Mouse (Mus musculus) thymus, adult 2 months (tissue): ENCODE data around the gene Adgrv1. TPM values are rescaled to one million over a fixed set of nuclear protein-coding genes. Genes with fewer than 3 reads are reported as not detected.

Experiments
- DNase-seq: peaks from one replicate; pipeline ENCODE4 v3.0.0; 2021
- H3K27ac ChIP-seq: fragments of 200-500 bp; 2 replicates; pipeline ENCODE4 v1.5.1; 2012; ENCODE audit warnings: low read length, control low read depth; ENCODE audit not compliant: control insufficient read depth, insufficient read depth
- H3K27me3 ChIP-seq: fragments of 200-500 bp; 2 replicates; pipeline ENCODE4 v1.6.1; 2012; ENCODE audit warnings: mild to moderate bottlenecking, low read length, moderate library complexity, mixed read lengths; ENCODE audit not compliant: control insufficient read depth, insufficient read depth
- H3K36me3 ChIP-seq: fragments of 200-500 bp; 2 replicates; pipeline ENCODE4 v1.6.1; 2012; ENCODE audit warnings: mild to moderate bottlenecking, low read length, moderate library complexity; ENCODE audit not compliant: control insufficient read depth, insufficient read depth
- H3K4me1 ChIP-seq: fragments of 200-500 bp; replicated peaks from 2 replicates; pipeline ENCODE4 v1.6.1; 2012; ENCODE audit warnings: low read length; ENCODE audit not compliant: control insufficient read depth, insufficient read depth
- H3K4me3 ChIP-seq: fragments of 200-500 bp; 2 replicates; pipeline ENCODE4 v1.5.1; 2012; ENCODE audit warnings: mild to moderate bottlenecking, low read length, control low read depth, moderate library complexity; ENCODE audit not compliant: control insufficient read depth, insufficient read depth
- CTCF ChIP-seq: fragments of 200-500 bp; IDR thresholded peaks from 2 replicates; pipeline ENCODE4 v1.5.1; 2012; ENCODE audit warnings: mild to moderate bottlenecking, control low read depth, low read length, moderate library complexity, borderline replicate concordance; ENCODE audit not compliant: control insufficient read depth, poor library complexity, insufficient read depth; ENCODE audit errors: extremely low read depth
- POLR2A ChIP-seq: fragments of 200-500 bp; IDR thresholded peaks from 2 replicates; pipeline ENCODE4 v1.6.1; 2012; ENCODE audit warnings: mild to moderate bottlenecking, low read length, control low read depth, moderate library complexity; ENCODE audit not compliant: control insufficient read depth, poor library complexity, insufficient read depth; ENCODE audit errors: extremely low read depth
- WGBS: fragments of 180-500 bp; shearing (Covaris S2); methylation state at CpG from one replicate; pipeline ENCODE4 v1.1.7; 2018; 5-methylcytosine and 5-hydroxymethylcytosine counted together
- polyA plus RNA-seq: library from polyadenylated mRNA; depleted of rRNA; stranded (reverse); fragments of >200 nt; gene quantifications from 2 replicates; pipeline ENCODE4 v1.2.3, GENCODE M21; 2012; rRNA removed

Adgrv1 gene
- 0.24 and 0.27 TPM in 2 replicates for polyA plus RNA-seq

DNA sequence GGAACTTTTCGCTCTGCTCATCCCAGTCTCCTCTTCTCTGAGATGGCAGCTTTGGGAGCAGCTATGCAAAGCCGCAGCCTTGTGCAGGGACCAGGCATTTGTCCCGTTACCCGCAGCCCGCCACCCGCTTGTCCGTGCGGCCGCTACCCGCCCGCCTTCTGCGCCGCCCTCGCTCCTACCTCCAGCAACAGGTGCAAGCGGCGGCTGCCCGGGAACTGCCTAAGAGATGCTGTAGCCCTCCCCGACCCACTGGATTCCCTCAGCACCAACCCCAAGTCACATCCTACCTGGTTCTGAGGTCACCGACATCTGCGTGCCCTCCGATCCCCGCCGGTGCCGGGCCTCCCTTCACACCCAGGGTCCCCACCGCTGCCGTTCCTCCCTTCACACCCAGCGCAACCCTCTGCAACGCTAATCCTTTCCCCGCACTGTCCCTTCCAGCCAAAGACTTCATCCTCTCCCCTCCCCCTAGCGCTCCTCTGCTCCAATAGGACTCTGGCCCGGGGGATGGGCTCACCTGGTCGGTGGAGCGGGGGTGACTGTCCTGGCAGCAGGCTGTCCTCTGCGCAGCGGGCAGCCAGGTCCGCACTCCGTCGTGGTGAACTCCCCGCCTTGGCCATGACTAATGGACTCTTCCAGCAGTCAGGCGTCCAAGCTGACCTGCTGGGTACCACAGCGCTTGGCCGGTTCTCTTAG lies at the start of gene Adgrv1:
TSS of gene Adgrv1 (minus strand) at position 435 of the 696 bp plus-strand sequence.
- TF ChIP-seq CTCF (no peak), POLR2A (no peak)
- DNase-seq = no peak
- no peak within 1 kb of the TSS for H3K4me3 ChIP-seq

DNA sequence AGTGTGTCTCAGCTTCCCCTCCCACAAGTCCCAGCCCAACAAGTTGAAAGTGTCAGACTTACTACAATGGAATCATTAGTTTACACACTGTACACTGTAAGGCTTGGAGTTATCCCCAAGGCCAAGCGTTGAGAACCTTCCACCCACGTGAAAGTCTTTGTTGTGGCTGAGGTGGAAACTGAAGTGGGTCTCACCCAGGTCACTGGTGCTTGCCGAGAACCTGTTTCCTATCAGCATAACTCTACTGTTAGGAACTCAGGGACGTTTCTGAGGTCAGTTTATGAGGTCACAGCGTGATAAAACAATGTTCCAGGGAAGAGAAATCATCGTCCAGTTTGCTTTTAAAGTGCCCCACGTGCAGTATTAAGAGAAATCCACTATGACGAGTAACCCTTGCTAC lies 42.4 kb upstream of the Adgrv1 start:
- H3K27ac ChIP-seq = no peak overlapping the region
- H3K36me3 ChIP-seq = peaks cover 9% of the 10 kb centered on the region
- 51% methylated on average over 8 of the region's 8 CpGs for WGBS
- H3K4me1 ChIP-seq = peaks cover 11% of the 10 kb centered on the region
- H3K27me3 ChIP-seq = no peaks in the 10 kb centered on the region
- H3K4me3 ChIP-seq = no peak overlapping the region
- DNase-seq = no peak
- TF ChIP-seq CTCF (no peak), POLR2A (no peak)

More for the DNA sequence above, at the start of gene Adgrv1:
- Histone ChIP-seq H3K27me3 (peaks cover 10% of the 10 kb centered on the region), H3K36me3 (no peaks in the 10 kb centered on the region), H3K4me1 (no peaks in the 10 kb centered on the region), H3K27ac (no peak within 1 kb of the TSS)
- 11% methylated on average over 42 of the region's 42 CpGs for WGBS

DNA sequence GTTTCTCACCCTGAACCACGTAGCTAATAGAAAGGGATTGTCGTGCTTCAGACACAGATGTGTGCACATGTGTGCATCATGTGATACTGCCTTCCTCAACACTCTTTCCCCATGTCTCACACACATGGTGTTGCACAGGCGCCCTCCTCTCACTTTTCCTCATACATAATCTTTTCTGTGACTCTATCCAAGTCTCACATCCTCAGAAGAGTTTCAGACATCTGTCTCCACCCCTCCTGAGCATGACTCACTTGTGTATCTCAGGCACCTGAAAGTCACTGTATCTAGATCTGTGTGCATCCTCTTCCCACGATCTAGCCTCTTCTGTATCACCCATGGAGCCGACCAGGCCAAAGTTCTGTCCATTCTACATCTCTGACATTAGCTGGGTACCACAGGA lies 34.8 kb upstream of the Adgrv1 start:
- Histone ChIP-seq H3K27ac (no peak overlapping the region), H3K4me3 (no peak overlapping the region), H3K4me1 (no peaks in the 10 kb centered on the region), H3K36me3 (peaks cover 46% of the 10 kb centered on the region), H3K27me3 (no peaks in the 10 kb centered on the region)
- WGBS = 95% methylated on average over 5 of the region's 5 CpGs
- no peak for DNase-seq
- no peak for TF ChIP-seq CTCF
- TF ChIP-seq POLR2A = no peak

DNA sequence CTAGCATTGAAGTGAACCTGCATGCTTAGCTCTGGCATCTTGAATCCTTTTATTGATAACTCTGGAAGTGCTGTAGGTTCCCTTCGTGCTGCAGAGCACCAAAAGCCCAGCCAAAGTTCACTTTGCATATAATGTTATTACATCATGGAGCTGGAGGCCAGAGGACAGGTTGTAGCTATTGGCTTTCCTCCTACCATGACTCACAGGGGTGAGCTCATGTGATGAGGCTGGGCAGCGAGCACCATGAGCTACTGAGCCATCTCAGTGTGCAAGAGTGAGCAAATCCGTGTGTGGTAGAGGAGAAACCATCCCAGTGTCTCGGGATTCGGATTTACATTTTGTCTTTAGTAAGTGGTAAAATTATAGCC lies 31.4 kb upstream of the Adgrv1 start:
- no peak for DNase-seq
- H3K36me3 ChIP-seq = peaks cover 34% of the 10 kb centered on the region
- TF ChIP-seq POLR2A (no peak), CTCF (no peak)
- no peaks in the 10 kb centered on the region for H3K27me3 ChIP-seq
- WGBS = 95% methylated on average over 5 of the region's 5 CpGs
- no peak overlapping the region for H3K4me3 ChIP-seq
- peaks cover 6% of the 10 kb centered on the region; the same call in 1 of the 2 replicates for H3K4me1 ChIP-seq
- no peak overlapping the region for H3K27ac ChIP-seq

DNA sequence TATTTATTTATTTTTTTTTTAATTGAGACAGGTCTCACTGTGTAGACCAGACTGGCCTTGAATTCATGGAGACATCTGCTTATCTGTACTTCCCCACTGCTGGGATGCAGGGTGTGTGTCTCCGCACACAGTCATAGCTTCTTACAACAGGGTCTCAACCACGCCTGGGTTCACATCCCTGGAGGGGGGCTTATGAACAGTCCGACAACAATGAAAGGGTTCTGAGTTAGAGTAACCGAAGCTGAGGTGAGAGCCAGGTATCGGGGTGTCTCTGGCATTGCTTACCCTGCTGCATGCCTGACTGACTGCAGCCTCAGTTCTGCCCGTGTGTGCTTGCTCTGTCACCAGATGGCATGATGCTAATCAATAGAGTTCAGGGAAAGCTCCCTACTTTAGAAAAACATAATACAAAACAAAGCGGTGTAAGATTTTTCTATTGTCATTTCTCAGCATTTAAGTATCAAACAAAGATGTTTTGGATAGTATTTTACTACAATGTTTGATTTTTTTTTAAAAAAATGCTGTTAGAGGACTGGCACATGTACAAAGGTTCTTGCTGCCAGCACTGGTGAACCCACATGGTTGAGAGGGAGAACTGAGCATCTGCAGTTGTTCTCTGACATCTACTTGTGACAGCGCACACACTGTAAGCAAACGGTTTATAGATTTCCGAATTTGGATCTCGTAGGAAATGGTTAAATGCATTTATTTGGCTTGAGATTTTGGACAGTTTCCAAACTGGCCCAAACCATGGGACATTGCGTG lies 30.8 kb upstream of the Adgrv1 start:
- 95% methylated on average over 12 of the region's 12 CpGs for WGBS
- no peak overlapping the region for H3K27ac ChIP-seq

DNA sequence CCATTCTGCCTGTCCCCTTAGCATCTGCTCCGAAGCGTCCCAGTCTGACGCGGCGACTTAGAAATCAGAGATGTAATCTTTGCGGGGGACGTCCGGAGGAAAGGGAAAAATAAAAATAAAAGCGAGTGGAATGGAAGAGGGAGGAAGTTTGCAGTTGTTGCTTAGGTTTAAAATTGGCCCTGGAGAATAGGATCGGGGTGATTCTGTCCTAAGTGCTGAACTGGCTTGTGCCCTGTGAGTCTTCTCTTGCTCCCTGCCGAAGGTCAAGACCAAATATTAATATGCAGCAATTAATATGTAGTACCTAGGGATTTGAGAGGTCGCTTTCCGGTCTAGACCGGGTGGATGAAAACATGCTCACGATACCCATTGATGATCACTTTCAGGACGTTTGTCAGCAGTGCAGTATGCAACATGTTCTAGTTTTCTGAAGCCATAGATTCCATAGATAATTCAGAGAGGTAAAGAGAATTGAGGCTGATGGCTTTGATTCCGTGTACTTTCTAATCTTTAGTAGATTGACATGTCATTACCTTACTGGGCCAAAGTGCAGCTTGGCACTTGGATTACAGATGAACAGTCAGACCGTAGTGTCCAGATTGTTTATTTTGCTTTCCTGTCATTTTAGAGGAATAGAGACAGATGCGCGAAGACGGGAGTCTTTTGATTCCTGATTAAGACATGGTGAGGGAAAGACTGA lies 25.2 kb upstream of the Adgrv1 start:
- no peak for TF ChIP-seq CTCF
- TF ChIP-seq POLR2A = no peak
- Histone ChIP-seq H3K36me3 (no peaks in the 10 kb centered on the region), H3K27me3 (no peaks in the 10 kb centered on the region), H3K4me1 (peaks cover 13% of the 10 kb centered on the region), H3K4me3 (peak overlapping the region; percentile 89), H3K27ac (no peak overlapping the region; the same call in 1 of the 2 replicates)
- WGBS = 9% methylated on average over 21 of the region's 21 CpGs
- DNase-seq = no peak

More for the DNA sequence above, 30.8 kb upstream of the Adgrv1 start:
- TF ChIP-seq POLR2A (no peak), CTCF (no peak)
- H3K4me3 ChIP-seq = no peak overlapping the region
- H3K27me3 ChIP-seq = no peaks in the 10 kb centered on the region
- DNase-seq = no peak
- H3K36me3 ChIP-seq = peaks cover 28% of the 10 kb centered on the region
- H3K4me1 ChIP-seq = peaks cover 6% of the 10 kb centered on the region; the same call in 1 of the 2 replicates
